Comparison of ENCODE assay signal across 13 mouse cellular contexts in the genomic region with DNA sequence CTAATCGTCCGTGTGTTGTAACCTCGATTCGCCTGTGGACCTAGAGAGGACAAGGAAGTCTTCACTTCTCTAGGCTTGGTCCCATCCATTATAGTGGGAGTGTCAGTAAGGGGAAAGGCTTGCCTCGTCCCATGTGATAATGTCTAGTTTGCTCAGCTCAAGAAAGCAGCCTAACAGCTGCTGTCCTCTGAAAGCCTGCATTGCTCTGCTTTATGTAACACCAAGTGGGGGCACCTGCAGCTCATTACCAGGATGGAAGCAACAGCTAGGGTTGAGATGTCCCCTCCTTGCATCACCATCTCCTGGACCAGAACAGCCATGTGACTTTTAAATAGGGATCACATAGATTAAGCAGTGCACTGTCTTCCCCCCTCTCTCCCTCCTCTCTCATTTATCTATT.
"Had no signal": no experiment of that assay in that cellular context is flagged by ENCODE, and none has a peak within 500 bp of the region (broad histone marks: within the 10 kb centered on the region; RNA-seq: fewer than 3 reads in every experiment).

No protein-coding gene starts in this region.

- DNase-seq: lung, adult 18-20 months; lung, embryonic 14.5 days; lung, postnatal 10 days; lung, postnatal 4 days; midbrain, embryonic 14.5 days; retina, postnatal 1 day; right cerebral cortex, postnatal 14 days; right cerebral cortex, postnatal 4 days; spleen, adult 18-20 months; thymus, adult 18-20 months; thymus, postnatal 14 days; thymus, postnatal 36 days had no signal

- ATAC-seq: midbrain, embryonic 16.5 days had no signal
